Mouse (Mus musculus) macrophage (primary cell): Measurements from ENCODE around the gene Gcm2. TPM values are rescaled to one million over a fixed set of nuclear protein-coding genes. Genes with fewer than 3 reads are reported as not detected.
A peak's percentile ranks its signal among the peaks of the same experiment; 100 is the strongest.

Experiments used
- H3K27ac ChIP-seq: fragments of 350-480 bp; formaldehyde crosslinking; 2 replicates; pipeline ENCODE4 v1.9.0; 2021
- H3K36me3 ChIP-seq: fragments of 350-480 bp; formaldehyde crosslinking; 2 replicates; pipeline ENCODE4 v1.9.0; 2021; ENCODE audit errors: inconsistent target
- H3K4me3 ChIP-seq: fragments of 350-480 bp; formaldehyde crosslinking; 2 replicates; pipeline ENCODE4 v1.9.0; 2021; ENCODE audit errors: inconsistent target
- H3K79me2 ChIP-seq: fragments of 350-480 bp; formaldehyde crosslinking; 2 replicates; pipeline ENCODE4 v1.9.0; 2021; ENCODE audit errors: inconsistent target
- WGBS: methylation state at CpG from one replicate; pipeline ENCODE4 v1.1.7; 2026; ENCODE audit warnings: inconsistent platforms; ENCODE audit not compliant: missing documents; 5-methylcytosine and 5-hydroxymethylcytosine counted together
- polyA plus RNA-seq: library from polyadenylated mRNA; stranded (reverse); fragments of 250-400 nt; gene quantifications from 3 replicates; pipeline ENCODE4 v1.2.4, GENCODE M21; 2018; ENCODE audit warnings: inconsistent platforms

Gcm2 gene
- polyA plus RNA-seq, 1 experiment from 2014 or later, result not detected

DNA sequence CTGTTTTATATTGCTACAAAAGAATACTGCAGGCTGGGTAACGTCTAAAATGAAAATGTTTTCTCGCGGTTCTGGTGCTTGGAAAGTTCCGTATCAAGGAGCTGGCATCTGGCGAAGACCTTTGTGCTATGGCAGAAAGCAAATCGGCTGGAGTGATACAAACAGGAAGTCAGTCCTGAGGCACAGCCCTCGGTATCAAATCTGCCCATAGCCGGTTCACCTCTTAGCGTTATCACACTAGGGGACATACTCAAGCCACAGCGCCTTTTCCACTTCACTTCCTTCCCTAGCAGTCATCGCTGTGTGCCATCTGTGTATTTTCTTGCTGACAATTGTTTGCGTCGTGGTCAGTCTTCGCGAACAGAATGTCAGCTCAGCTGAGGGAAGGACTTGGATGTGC, 12.5 kb downstream of the Gcm2 start:
- WGBS, result 55% methylated on average over 15 of the region's 15 CpGs

DNA sequence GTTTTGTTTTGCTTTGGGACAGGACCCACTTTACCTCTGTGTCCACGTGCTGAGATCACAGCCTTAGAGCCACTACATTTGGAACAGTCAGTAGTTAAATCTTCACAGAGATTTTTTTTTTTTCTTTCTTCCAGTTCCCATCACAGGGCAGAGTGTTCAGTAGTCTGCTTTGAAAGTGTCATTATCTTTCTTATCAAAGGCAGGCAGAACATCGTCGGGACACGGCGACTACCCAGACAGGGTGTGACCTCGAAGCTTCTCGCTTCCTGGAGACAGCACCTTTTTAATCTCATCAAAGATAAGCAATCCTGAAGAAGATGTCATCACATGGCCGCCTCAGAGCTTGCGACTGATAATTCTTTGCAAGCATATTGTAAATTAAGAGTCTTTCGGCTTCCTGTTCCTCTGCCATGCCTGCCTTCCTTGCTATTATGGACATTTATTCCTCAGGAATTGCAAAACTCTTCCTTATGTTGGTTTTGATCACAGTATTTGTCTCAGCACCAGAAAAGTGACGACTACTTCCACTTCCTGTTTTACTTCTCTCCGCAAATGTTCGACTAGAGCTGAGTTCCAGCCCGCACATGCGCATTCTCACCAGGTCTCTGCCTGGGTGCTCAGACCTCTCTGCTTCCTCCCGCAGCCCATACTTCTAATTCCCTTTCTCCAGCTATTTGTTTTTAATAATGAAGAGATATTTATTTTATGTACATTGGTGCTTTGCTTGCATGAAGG, 13.3 kb downstream of the Gcm2 start:
- Histone ChIP-seq H3K27ac (no peak overlapping the region; the same call in 1 of the 2 replicates), H3K79me2 (no peaks in the 10 kb centered on the region), H3K4me3 (no peak overlapping the region), H3K36me3 (no peaks in the 10 kb centered on the region)
- WGBS, result 32% methylated on average over 16 of the region's 16 CpGs

More for the DNA sequence above, 12.5 kb downstream of the Gcm2 start:
- Histone ChIP-seq H3K27ac (no peak overlapping the region), H3K36me3 (no peaks in the 10 kb centered on the region), H3K79me2 (no peaks in the 10 kb centered on the region), H3K4me3 (no peak overlapping the region)

DNA sequence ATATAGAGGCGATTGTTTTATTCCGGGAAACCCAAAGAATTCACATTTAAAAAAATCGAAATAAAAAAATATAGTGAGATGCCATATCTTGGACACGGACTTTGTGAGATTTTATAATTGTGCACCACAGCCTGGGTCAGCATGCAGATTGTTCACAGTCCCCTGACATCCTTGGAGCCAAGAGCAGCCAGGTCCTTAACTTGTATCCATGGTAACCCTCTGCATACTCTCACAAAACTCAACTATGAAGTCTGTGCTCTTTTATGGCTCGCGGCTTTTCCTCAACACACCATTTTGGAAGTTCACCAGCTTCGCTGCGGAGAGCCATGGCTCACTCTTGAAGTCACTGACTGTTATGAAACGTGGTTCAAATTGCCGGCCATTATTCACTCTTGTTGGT, 16.7 kb downstream of the Gcm2 start:
- no peaks in the 10 kb centered on the region for H3K36me3 ChIP-seq

DNA sequence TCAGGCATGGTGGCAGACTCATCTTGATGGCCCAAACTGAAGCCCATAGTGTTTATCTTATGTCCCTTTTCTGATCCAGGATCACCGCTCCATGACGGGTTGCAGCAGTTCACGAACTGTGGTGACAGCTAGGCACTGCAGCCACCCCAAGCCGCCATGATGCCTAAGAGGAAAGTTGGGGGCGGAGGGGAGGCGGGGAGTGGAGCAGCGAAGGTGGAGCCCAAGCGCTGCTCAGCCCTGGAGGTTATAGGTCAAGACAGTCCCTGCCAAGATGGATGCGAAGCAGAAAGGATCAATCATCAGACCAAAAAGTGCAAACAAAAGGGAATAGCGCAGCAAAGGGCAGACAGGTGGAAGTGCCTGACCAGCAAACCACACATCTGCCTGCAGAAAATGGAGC, 19.6 kb downstream of the Gcm2 start:
- no peaks in the 10 kb centered on the region for H3K36me3 ChIP-seq
- no peak overlapping the region for H3K4me3 ChIP-seq
- 60% methylated on average over 10 of the region's 10 CpGs for WGBS
- no peaks in the 10 kb centered on the region for H3K79me2 ChIP-seq
- H3K27ac ChIP-seq, result no peak overlapping the region

More for the DNA sequence above, 16.7 kb downstream of the Gcm2 start:
- H3K79me2 ChIP-seq, result no peaks in the 10 kb centered on the region
- 87% methylated on average over 10 of the region's 10 CpGs for WGBS
- H3K4me3 ChIP-seq, result no peak overlapping the region
- no peak overlapping the region for H3K27ac ChIP-seq

DNA sequence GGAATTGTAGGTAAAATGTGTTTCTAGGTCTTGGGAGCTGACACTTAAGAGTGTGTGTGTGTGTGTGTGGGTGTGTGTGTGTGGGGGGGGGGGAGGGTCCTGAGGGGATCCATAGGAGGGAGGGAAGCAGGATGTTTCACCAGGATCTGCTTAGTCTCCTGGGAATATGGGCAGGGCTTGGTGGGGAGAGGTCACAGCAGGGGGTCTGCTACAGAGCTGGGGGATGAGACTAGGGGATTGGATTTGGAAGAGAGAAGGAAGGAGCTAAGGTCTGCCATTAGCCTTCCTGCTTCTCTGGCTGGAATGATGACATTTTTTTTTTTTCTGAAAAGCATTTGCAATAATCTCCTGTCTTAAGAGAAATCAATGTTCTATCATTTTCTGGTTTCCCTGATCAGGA, 22.1 kb downstream of the Gcm2 start:
- Histone ChIP-seq H3K79me2 (no peaks in the 10 kb centered on the region), H3K27ac (no peak overlapping the region), H3K4me3 (no peak overlapping the region), H3K36me3 (no peaks in the 10 kb centered on the region)

DNA sequence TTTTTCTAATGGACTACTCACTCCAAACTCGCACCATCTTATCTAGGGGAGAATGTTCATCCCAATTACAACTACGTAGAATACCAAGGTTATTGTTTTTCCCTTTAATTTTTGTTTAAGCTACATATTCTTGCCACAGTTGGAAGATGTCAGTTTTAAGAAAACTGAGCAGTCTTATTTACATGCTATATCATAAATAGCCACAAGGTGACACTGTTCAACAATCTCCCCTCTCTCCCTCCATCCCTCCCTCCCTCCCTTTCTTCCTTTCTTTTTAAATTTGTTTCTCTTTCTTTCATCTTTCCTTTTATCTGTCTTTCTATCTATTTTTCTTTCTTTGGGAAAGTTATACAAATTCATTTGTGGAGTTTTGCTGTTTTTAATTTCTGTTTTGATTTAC, 25.7 kb downstream of the Gcm2 start:
- Histone ChIP-seq H3K4me3 (no peak overlapping the region), H3K79me2 (no peaks in the 10 kb centered on the region), H3K36me3 (no peaks in the 10 kb centered on the region), H3K27ac (no peak overlapping the region)
- WGBS, result 29% methylated on average over 2 of the region's 2 CpGs

DNA sequence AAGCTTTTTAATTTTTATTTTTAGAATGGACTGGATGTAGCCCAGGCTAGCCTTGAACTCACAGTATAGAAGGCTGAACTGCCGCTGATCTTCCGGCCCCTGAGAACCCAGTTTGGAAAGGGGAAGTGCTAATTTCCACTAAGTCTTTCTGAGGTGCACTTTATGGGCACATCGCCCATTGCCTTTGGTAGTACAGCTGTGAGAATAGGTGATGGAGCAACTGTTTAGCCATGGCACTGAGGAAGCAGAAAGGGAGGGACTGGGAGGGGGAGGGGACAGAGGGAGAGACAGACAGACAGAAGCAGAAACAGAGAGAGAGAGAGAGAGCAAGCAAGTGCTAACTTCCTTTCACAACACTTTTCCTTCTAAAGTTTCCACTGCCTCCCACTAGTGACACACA, 26.3 kb downstream of the Gcm2 start:
- no peak overlapping the region for H3K4me3 ChIP-seq
- 13% methylated on average over 3 of the region's 3 CpGs for WGBS
- H3K79me2 ChIP-seq, result no peaks in the 10 kb centered on the region
- no peaks in the 10 kb centered on the region for H3K36me3 ChIP-seq
- no peak overlapping the region for H3K27ac ChIP-seq

DNA sequence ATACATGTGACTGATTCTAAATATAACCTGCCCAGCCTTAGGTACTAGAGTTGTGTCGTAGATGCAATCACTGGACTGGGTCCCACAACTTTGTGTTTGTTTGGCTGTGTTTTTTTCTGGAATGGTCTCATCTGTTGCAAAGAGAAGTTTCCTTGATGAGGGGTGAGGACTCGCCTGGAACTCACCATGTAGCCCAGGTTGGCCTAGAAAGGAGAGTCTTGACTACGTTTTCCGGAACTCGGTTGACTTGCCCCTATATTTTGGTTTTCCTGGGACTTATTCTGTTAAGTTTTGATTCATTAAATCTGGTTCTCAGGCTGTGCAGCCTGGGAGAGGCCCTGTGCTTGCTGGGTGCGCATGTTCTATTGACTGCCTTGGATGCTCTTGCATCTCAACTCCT, 30.1 kb downstream of the Gcm2 start:
- Histone ChIP-seq H3K27ac (no peak overlapping the region), H3K4me3 (no peak overlapping the region), H3K36me3 (no peaks in the 10 kb centered on the region), H3K79me2 (no peaks in the 10 kb centered on the region)
- WGBS, result 82% methylated on average over 6 of the region's 6 CpGs

DNA sequence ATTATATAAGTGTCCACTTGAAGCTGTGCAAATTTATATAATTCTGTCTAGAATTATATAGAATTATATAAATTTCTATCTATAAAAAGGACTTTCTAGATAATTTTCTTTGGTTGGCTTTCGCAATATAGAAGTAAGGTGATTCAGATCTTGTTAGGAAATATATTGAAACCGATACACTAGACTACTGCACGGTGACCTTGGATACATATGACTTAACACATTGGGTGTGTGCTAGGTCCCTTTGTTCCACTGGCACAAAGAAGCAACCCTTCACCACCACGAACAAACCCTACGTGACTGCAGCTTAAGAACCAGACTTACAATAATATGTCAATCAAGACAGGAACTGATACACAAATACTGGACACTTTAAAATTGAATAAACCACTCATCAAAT, 31.0 kb downstream of the Gcm2 start:
- no peaks in the 10 kb centered on the region for H3K79me2 ChIP-seq
- WGBS, result 50% methylated on average over 5 of the region's 5 CpGs
- H3K27ac ChIP-seq, result no peak overlapping the region
- no peaks in the 10 kb centered on the region for H3K36me3 ChIP-seq
- no peak overlapping the region for H3K4me3 ChIP-seq

DNA sequence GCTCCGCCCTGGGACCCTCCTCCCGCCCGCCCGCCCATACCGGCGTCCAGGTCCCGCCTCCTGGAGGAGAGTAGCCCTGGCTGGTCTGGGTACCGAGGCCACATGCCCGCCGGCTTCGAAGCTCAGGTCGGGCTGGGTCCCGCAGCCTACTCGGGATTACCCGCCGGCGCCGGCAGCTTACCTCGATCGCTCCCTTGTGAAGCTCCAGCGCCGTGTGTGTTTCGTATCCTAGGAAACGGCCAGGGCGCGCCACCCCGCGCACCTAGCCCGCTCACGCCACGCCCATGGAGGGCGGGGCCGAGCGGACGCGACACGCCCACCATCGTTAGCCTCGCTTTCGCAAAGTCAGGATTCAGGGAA, 31.4 kb downstream of the Gcm2 start, which contains the start of gene Mak:
Gene Mak, minus strand, starts transcription at position 286 of the 360 bp plus-strand sequence.
- 3% methylated on average over 31 of the region's 40 CpGs for WGBS
- Histone ChIP-seq H3K4me3 (no peak within 1 kb of the TSS), H3K27ac (no peak within 1 kb of the TSS), H3K79me2 (no peaks in the 10 kb centered on the region), H3K36me3 (no peaks in the 10 kb centered on the region)

DNA sequence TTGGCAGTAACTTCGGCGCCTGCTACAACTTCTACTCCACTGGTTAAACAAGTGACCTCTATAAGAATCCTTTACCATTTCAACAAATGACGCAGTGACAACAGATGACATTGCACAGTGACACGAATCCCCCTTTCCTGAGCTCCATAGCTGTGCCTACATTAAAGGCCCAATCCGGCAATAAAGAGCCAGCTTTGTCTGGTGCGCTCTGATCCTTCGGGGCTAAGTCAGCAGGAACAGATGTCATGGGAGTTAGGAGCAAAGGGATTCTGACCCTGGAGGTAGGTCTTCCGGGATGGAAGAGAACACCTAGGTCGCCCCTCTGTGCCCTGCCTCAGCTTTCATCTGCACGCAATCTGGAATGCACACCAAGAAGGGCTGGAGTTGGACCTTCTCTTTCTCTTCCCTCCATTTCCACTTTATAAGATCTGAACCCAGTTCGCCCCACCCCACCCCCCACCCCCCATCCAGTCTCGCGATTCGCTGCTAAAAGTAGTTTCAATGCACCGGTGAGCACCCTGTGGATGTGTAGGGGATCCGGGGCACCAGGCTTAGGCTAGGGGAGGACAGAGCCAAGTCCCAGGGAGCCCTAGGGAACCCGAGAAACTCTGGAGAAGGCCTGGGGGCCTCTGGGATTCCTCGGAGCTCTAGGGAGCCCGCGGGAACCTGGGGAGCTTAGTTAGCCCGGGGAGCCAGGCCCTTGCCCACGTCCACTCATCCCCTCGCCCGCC, 32.0 kb downstream of the Gcm2 start:
- no peak overlapping the region for H3K4me3 ChIP-seq
- no peaks in the 10 kb centered on the region for H3K79me2 ChIP-seq
- no peaks in the 10 kb centered on the region for H3K36me3 ChIP-seq
- 42% methylated on average over 24 of the region's 24 CpGs for WGBS
- no peak overlapping the region for H3K27ac ChIP-seq

DNA sequence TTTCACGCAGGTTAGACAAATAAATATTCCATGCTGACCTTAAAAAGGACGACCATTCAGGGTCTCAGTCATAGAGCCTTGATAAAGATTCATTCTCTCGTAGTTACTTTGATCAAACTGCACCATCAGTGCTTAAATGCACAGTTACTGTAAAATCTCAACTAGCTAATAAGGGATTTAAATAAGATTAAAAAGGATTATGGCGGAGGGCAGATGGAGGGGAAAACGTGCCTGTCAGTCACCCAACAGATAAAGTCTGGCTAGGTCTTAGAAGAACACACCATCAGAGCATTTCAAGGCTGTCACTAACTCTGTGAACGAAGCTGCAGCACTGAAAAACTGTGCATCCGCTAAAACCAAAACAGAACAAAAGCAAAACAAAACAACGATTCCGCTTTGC, 32.9 kb downstream of the Gcm2 start:
- Histone ChIP-seq H3K79me2 (no peaks in the 10 kb centered on the region), H3K27ac (no peak overlapping the region)
- WGBS, result 81% methylated on average over 9 of the region's 9 CpGs

DNA sequence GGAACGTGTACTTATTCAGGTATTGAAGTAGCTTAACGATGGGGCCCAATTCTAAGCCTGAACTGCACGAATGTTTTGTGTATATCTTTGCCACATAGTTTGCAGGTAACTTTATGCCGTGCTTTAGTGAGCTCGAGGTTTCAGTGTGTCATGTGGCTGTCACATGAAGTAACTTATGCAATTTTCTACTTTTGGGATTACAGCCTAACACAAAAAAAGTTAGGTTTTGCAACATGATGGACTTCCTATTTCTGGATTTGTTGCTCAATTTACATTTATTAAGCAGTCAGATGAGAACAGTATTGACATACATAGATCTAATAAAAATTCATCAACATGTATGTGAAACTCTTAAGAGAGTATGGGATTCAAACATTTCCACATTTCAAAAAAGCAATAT, 37.0 kb downstream of the Gcm2 start:
- Histone ChIP-seq H3K79me2 (no peaks in the 10 kb centered on the region), H3K36me3 (no peaks in the 10 kb centered on the region), H3K4me3 (no peak overlapping the region), H3K27ac (peak overlapping the region; percentile 79)
- 46% methylated on average over 5 of the region's 5 CpGs for WGBS

More for the DNA sequence above, 32.9 kb downstream of the Gcm2 start:
- Histone ChIP-seq H3K36me3 (no peaks in the 10 kb centered on the region), H3K4me3 (no peak overlapping the region)

DNA sequence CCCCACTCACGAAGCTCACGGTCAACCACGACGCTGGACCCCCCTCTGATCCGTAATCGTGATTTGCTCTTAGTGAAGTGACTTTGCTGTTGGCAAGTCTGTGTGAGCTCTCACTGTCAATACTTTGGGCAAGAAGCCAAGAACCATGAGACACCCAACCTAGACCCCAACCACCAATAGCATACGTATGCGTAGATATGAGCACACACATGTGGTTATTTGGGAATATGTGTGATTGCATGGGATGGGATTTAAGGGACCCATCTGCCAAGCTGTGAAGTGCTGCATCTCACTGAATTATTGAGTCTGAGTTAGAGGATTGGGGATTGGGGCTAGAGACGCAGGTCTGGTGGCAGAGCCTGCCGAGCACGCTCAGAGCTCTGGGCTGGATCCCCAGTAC, 39.2 kb downstream of the Gcm2 start:
- WGBS, result 94% methylated on average over 11 of the region's 11 CpGs

DNA sequence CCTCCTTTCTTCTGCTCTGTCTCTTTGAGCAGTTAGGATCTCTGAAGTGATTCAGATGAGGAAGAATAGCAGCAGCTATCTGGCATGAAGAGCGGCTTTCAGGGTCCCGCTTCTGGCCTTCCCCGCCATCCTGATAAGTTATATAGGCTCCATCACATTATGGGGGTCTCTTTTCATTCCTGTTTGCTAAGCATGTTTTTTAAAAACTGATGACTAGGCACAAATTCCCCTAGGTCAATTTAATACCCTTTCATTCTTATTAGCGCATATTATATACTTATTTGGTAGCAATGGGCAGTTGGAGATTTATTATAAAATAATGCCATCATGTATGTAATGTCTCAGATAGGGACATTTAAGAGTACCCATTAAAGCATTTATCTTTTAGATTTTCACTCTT, 43.2 kb downstream of the Gcm2 start:
- 96% methylated on average over 4 of the region's 4 CpGs for WGBS
- Histone ChIP-seq H3K27ac (no peak overlapping the region), H3K79me2 (no peaks in the 10 kb centered on the region), H3K36me3 (no peaks in the 10 kb centered on the region), H3K4me3 (no peak overlapping the region)

More for the DNA sequence above, 39.2 kb downstream of the Gcm2 start:
- Histone ChIP-seq H3K36me3 (no peaks in the 10 kb centered on the region), H3K79me2 (no peaks in the 10 kb centered on the region), H3K4me3 (no peak overlapping the region), H3K27ac (no peak overlapping the region)
